Mouse (Mus musculus) sigmoid colon, adult 10 weeks (tissue): ENCODE data around the gene Rnaseh2c. TPM values are rescaled to one million over a fixed set of nuclear protein-coding genes. Genes with fewer than 3 reads are reported as not detected.

Source experiments
- polyA plus RNA-seq: library from polyadenylated mRNA; stranded (reverse); fragments of 350-450 nt; fragmentation: Illumina TruSeq; extraction: RNeasy Lipid Tissue Mini Kit (QIAGEN cat#74804); gene quantifications from one replicate; pipeline ENCODE4 v1.2.3, GENCODE M21; 2014; ENCODE audit warnings: low read depth, low replicate concordance

Rnaseh2c gene
- polyA plus RNA-seq = 1.0 TPM

DNA sequence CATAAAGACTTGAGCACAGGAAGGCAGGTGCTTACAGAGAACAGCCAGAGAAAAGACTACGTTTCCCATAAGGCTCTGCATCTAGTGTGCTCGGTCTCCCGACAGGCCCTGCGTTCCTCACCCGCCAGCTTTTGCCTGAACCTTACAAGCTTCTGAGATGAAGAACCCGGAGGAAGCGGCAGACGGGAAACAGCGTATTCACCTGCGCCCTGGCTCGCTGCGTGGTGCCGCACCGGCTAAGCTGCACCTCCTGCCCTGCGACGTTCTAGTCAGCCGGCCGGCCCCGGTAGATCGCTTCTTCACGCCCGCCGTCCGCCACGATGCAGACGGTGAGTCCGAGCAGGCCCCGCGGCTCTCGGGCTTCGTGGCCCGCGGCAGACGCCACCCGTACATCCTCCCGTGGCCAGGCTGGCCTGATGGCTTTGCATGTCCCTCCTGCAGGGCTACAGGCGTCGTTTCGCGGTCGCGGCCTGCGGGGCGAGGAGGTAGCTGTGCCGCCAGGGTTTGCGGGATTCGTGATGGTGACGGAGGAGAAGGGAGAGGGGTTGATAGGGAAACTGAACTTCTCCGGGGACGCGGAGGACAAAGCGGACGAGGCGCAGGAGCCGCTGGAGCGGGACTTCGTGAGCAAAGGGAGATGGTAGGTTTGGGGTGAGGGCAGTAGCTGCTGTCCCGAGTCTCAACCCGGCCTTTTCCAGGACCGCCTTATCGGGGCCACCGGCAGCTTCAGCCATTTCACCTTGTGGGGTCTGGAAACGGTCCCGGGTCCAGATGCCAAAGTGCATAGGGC is at the start of gene Rnaseh2c:
Rnaseh2c (plus strand) TSS at position 122 of the 790 bp plus-strand sequence.

DNA sequence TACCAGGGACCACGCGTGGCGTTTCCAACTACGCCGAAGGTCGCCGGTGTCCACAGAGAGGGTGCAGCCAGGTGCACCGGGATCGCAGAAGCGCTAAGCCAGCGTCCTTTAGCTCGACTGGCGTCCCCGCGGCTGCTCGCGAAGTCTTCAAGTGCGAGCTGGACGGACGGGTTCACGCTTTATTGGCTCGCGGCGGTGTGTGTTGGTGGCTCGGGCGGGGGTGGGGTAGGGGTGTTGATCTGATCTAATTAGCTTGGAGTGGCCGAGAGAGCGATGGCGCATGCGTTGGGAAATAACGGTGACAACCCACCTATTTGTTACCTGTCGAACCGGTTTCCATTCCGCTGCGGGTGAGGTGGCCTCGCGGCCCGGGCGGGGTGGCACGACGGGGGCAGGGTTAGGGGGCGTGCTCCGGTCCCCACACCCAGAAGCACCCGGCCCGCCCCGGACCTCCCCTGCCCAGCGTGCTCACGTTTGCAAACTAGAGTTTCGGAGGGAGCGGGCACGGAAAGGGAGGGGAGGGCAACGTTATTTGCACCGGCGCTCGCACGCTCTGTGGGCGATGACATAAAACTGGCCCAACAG is 41.1 kb upstream of the Rnaseh2c start, which contains the start of gene Ovol1:
Ovol1 (minus strand) TSS at position 190 of the 585 bp plus-strand sequence.

GRCm38 (mm10) chr19:5567534-5568469 is 33.9 kb upstream of the Rnaseh2c start, which contains the start of gene Ap5b1:
Gene Ap5b1, plus strand, starts transcription at chr19:5568025.

GRCm38 (mm10) chr19:5609547-5610404 is 8.1 kb downstream of the Rnaseh2c start, which contains the start of gene Kat5:
Gene Kat5, minus strand, starts transcription at chr19:5610237.

GRCm38 (mm10) chr19:5637069-5638047 is 35.7 kb downstream of the Rnaseh2c start, which contains the start of gene Rela:
Gene Rela, plus strand, starts transcription at chr19:5637483.

Other genes starting within 250 kb of the Rnaseh2c start
- gene Eif1ad, start 235.1 kb upstream of the Rnaseh2c start, polyA plus RNA-seq = 12.6 TPM
- 4.6 TPM for gene Banf1, start 234.7 kb upstream of the Rnaseh2c start, polyA plus RNA-seq
- 2.6 TPM for gene Sart1, start 213.2 kb upstream of the Rnaseh2c start, polyA plus RNA-seq
- gene Tsga10ip, start 199.3 kb upstream of the Rnaseh2c start, polyA plus RNA-seq = not detected
- 3.4 TPM for gene Drap1, start 176.9 kb upstream of the Rnaseh2c start, polyA plus RNA-seq
- gene AI837181, start 176.7 kb upstream of the Rnaseh2c start, polyA plus RNA-seq = 0.38 TPM
- not detected for gene Fosl1, start 154.3 kb upstream of the Rnaseh2c start, polyA plus RNA-seq
- 1.2 TPM for gene Ccdc85b, start 144.0 kb upstream of the Rnaseh2c start, polyA plus RNA-seq
- gene Fibp, start 141.3 kb upstream of the Rnaseh2c start, polyA plus RNA-seq = 5.7 TPM
- gene Ctsw, start 133.4 kb upstream of the Rnaseh2c start, polyA plus RNA-seq = not detected
- gene Efemp2, start 127.9 kb upstream of the Rnaseh2c start, polyA plus RNA-seq = 0.60 TPM
- gene Mus81, start 113.5 kb upstream of the Rnaseh2c start, polyA plus RNA-seq = 0.69 TPM
- gene Cfl1, start 111.4 kb upstream of the Rnaseh2c start, polyA plus RNA-seq = 183 TPM
- not detected for gene 1700020D05Rik, start 98.1 kb upstream of the Rnaseh2c start, polyA plus RNA-seq
- gene Snx32, start 91.3 kb upstream of the Rnaseh2c start, polyA plus RNA-seq = 0.25 TPM
- 5.6 TPM for gene Ovol1, start 41.2 kb upstream of the Rnaseh2c start, polyA plus RNA-seq
- gene Ap5b1, start 33.8 kb upstream of the Rnaseh2c start, polyA plus RNA-seq = not detected
- gene Kat5, start 8.4 kb downstream of the Rnaseh2c start, polyA plus RNA-seq = 19.7 TPM
- 0.66 TPM for gene Rela, start 35.6 kb downstream of the Rnaseh2c start, polyA plus RNA-seq
- gene Sipa1, start 61.8 kb downstream of the Rnaseh2c start, polyA plus RNA-seq = 1.5 TPM
- gene Map3k11, start 86.9 kb downstream of the Rnaseh2c start, polyA plus RNA-seq = 1.7 TPM
- 0.22 TPM for gene Pcnx3, start 87.0 kb downstream of the Rnaseh2c start, polyA plus RNA-seq
- gene Kcnk7, start 102.5 kb downstream of the Rnaseh2c start, polyA plus RNA-seq = not detected
- gene Ehbp1l1, start 124.4 kb downstream of the Rnaseh2c start, polyA plus RNA-seq = 8.7 TPM
- gene Fam89b, start 127.8 kb downstream of the Rnaseh2c start, polyA plus RNA-seq = not detected
- gene Ltbp3, start 139.0 kb downstream of the Rnaseh2c start, polyA plus RNA-seq = 3.2 TPM
- 0.28 TPM for gene Scyl1, start 169.5 kb downstream of the Rnaseh2c start, polyA plus RNA-seq